Mouse (Mus musculus) stomach, postnatal 0 days (tissue): Measurements from ENCODE around the gene Ei24. TPM values are rescaled to one million over a fixed set of nuclear protein-coding genes. Genes with fewer than 3 reads are reported as not detected.

Source experiments
- ATAC-seq: fragments of 200-750 bp; cut with Nextera tagmentation; 2 replicates; pipeline ENCODE4 v1.8.0; 2017; ENCODE audit not compliant: low FRiP score, low TSS enrichment
- DNase-seq: peaks from one replicate; pipeline ENCODE4 v3.0.0-alpha.2; 2016; ENCODE audit warnings: low spot score
- H3K27ac ChIP-seq: fragments of 300-500 bp; sonication (generic); replicated peaks from 2 replicates; pipeline ENCODE4 v1.5.1; 2014; ENCODE audit warnings: mild to moderate bottlenecking, control low read depth
- H3K27me3 ChIP-seq: fragments of 300-500 bp; sonication (generic); 2 replicates; pipeline ENCODE4 v1.6.1; 2014; ENCODE audit warnings: low read length; ENCODE audit not compliant: control insufficient read depth, insufficient read depth
- H3K36me3 ChIP-seq: fragments of 300-500 bp; sonication (generic); 2 replicates; pipeline ENCODE4 v1.6.1; 2014; ENCODE audit warnings: low read length, mixed read lengths; ENCODE audit not compliant: control insufficient read depth, insufficient read depth
- H3K4me1 ChIP-seq: fragments of 300-500 bp; sonication (generic); replicated peaks from 2 replicates; pipeline ENCODE4 v1.6.1; 2014; ENCODE audit warnings: antibody characterized with exemption; ENCODE audit not compliant: control insufficient read depth, insufficient read depth
- H3K4me2 ChIP-seq: fragments of 300-500 bp; sonication (generic); replicated peaks from 2 replicates; pipeline ENCODE4 v1.6.1; 2014; ENCODE audit warnings: low read depth, mild to moderate bottlenecking, control low read depth, moderate library complexity
- H3K4me3 ChIP-seq: fragments of 300-500 bp; sonication (generic); 2 replicates; pipeline ENCODE4 v1.5.1; 2014; ENCODE audit warnings: low read depth, low read length, control low read depth
- H3K9ac ChIP-seq: fragments of 300-500 bp; sonication (generic); 2 replicates; pipeline ENCODE4 v1.6.1; 2014; ENCODE audit warnings: mild to moderate bottlenecking, low read length, control low read depth, mixed read lengths
- H3K9me3 ChIP-seq: fragments of 300-500 bp; sonication (generic); 2 replicates; pipeline ENCODE4 v1.6.1; 2016; ENCODE audit warnings: low read length; ENCODE audit not compliant: control insufficient read depth
- CTCF ChIP-seq: IDR thresholded peaks from 2 replicates; pipeline ENCODE4 v1.5.1; 2016; ENCODE audit warnings: antibody characterized with exemption, low read depth, mild to moderate bottlenecking, moderate library complexity
- EP300 ChIP-seq: optimal IDR thresholded peaks from 2 replicates; pipeline ENCODE3; 2016; ENCODE audit warnings: antibody characterized with exemption
- WGBS: fragments of 180-500 bp; shearing (Covaris S2); extraction: QIAGEN DNeasy Blood & Tissue Kit; methylation state at CpG from one replicate; pipeline ENCODE4 v1.1.7; 2014; 5-methylcytosine and 5-hydroxymethylcytosine counted together
- polyA plus RNA-seq: library from polyadenylated mRNA; unstranded; fragments of >200 nt; fragmentation: Nextera tagmentation; extraction: Ambion mirVana; gene quantifications from 2 replicates; pipeline ENCODE4 v1.2.1, GENCODE M21; 2015

The Ei24 gene
- polyA plus RNA-seq, 1 experiment from 2014 or later, result 77.3 TPM

- Histone ChIP-seq H3K4me2 (no peak overlapping the region), H3K4me1 (no peaks in the 10 kb centered on the region), H3K4me3 (no peak overlapping the region), H3K9me3 (no peaks in the 10 kb centered on the region), H3K27me3 (no peaks in the 10 kb centered on the region), H3K36me3 (no peaks in the 10 kb centered on the region), H3K9ac (no peak overlapping the region), H3K27ac (no peak overlapping the region)
- TF ChIP-seq CTCF, result no peak
- no peak for TF ChIP-seq EP300
- 64% methylated on average over 2 of the region's 2 CpGs for WGBS
- ATAC-seq (no peak), DNase-seq (no peak)
These were observed 4.8 kb upstream of the Ei24 start for GRCm38 (mm10) chr9:36801961-36802360.

GRCm38 (mm10) chr9:36796224-36796623 is 969 bp downstream of the Ei24 start:
- H3K4me2 ChIP-seq, result peak overlapping the region; percentile 70
- DNase-seq (no peak), ATAC-seq (no peak)
- H3K4me3 ChIP-seq, result peak overlapping the region; percentile 86
- WGBS, result 9% methylated on average over 5 of the region's 5 CpGs
- no peaks in the 10 kb centered on the region for H3K4me1 ChIP-seq
- peak overlapping the region; percentile 97; the same call in 1 of the 2 replicates for H3K9ac ChIP-seq
- H3K27ac ChIP-seq, result no peak overlapping the region
- TF ChIP-seq CTCF (no peak), EP300 (no peak)
- peaks cover 2% of the 10 kb centered on the region; the same call in 1 of the 2 replicates for H3K36me3 ChIP-seq
- H3K9me3 ChIP-seq, result no peaks in the 10 kb centered on the region
- H3K27me3 ChIP-seq, result no peaks in the 10 kb centered on the region

GRCm38 (mm10) chr9:36795556-36795955 is 1.6 kb downstream of the Ei24 start:
- no peaks in the 10 kb centered on the region for H3K4me1 ChIP-seq
- TF ChIP-seq EP300, result no peak
- no peak for TF ChIP-seq CTCF
- WGBS, result 88% methylated on average over 1 of the region's 1 CpGs
- no peak overlapping the region for H3K4me3 ChIP-seq
- peak overlapping the region; percentile 70; the same call in 1 of the 2 replicates for H3K4me2 ChIP-seq
- no peak overlapping the region for H3K9ac ChIP-seq
- no peaks in the 10 kb centered on the region for H3K9me3 ChIP-seq
- no peak overlapping the region for H3K27ac ChIP-seq
- H3K27me3 ChIP-seq, result no peaks in the 10 kb centered on the region
- peaks cover 4% of the 10 kb centered on the region; the same call in 1 of the 2 replicates for H3K36me3 ChIP-seq
- ATAC-seq (no peak), DNase-seq (no peak)

GRCm38 (mm10) chr9:36794487-36794886 is 2.7 kb downstream of the Ei24 start:
- ATAC-seq (no peak), DNase-seq (no peak)
- Histone ChIP-seq H3K4me3 (no peak overlapping the region), H3K4me1 (no peaks in the 10 kb centered on the region), H3K9me3 (no peaks in the 10 kb centered on the region), H3K36me3 (peaks cover 7% of the 10 kb centered on the region), H3K27me3 (no peaks in the 10 kb centered on the region), H3K27ac (no peak overlapping the region), H3K4me2 (no peak overlapping the region), H3K9ac (no peak overlapping the region)
- no peak for TF ChIP-seq EP300
- TF ChIP-seq CTCF, result no peak
- 75% methylated on average over 2 of the region's 2 CpGs for WGBS

- TF ChIP-seq CTCF (no peak), EP300 (no peak)
- no peak overlapping the region for H3K4me2 ChIP-seq
- no peaks in the 10 kb centered on the region for H3K4me1 ChIP-seq
- WGBS, result 93% methylated on average over 3 of the region's 3 CpGs
- H3K4me3 ChIP-seq, result no peak overlapping the region
- no peak overlapping the region for H3K9ac ChIP-seq
- ATAC-seq (no peak), DNase-seq (no peak)
- H3K27ac ChIP-seq, result no peak overlapping the region
- no peaks in the 10 kb centered on the region for H3K27me3 ChIP-seq
- H3K36me3 ChIP-seq, result peaks cover 11% of the 10 kb centered on the region
- H3K9me3 ChIP-seq, result no peaks in the 10 kb centered on the region
These were observed 5.0 kb downstream of the Ei24 start for GRCm38 (mm10) chr9:36792191-36792590.

- Histone ChIP-seq H3K27ac (no peak overlapping the region), H3K4me1 (no peaks in the 10 kb centered on the region), H3K9me3 (no peaks in the 10 kb centered on the region), H3K9ac (no peak overlapping the region), H3K27me3 (no peaks in the 10 kb centered on the region), H3K4me2 (no peak overlapping the region), H3K4me3 (no peak overlapping the region), H3K36me3 (peaks cover 21% of the 10 kb centered on the region; the same call in 1 of the 2 replicates)
- WGBS, result 81% methylated on average over 2 of the region's 2 CpGs
- DNase-seq (no peak), ATAC-seq (no peak)
- TF ChIP-seq CTCF (no peak), EP300 (no peak)
These were observed 13.3 kb downstream of the Ei24 start for GRCm38 (mm10) chr9:36783921-36784320.
